Mouse (Mus musculus) midbrain, embryonic 14.5 days (tissue): ENCODE data around the gene Meig1. TPM values are rescaled to one million over a fixed set of nuclear protein-coding genes. Genes with fewer than 3 reads are reported as not detected.
"Not testable (repeated sequence)": the region's sequence is repeated elsewhere in the genome, so short reads cannot be mapped to it uniquely, and the experiment has no call there.

ENCODE experiments used
- ATAC-seq: fragments of 200-750 bp; cut with Nextera tagmentation; 2 replicates; pipeline ENCODE4 v1.8.0; 2017; ENCODE audit warnings: moderate number of reproducible peaks, moderate library complexity; ENCODE audit not compliant: low FRiP score, low TSS enrichment
- DNase-seq: peaks from one replicate; pipeline ENCODE4 v3.0.0-alpha.2; 2015
- H3K27ac ChIP-seq: fragments of 300-500 bp; sonication (generic); replicated peaks from 2 replicates; pipeline ENCODE4 v1.5.1; 2014; ENCODE audit warnings: mild to moderate bottlenecking, low read depth, low read length, moderate library complexity
- H3K27me3 ChIP-seq: fragments of 300-500 bp; sonication (generic); 2 replicates; pipeline ENCODE4 v1.6.1; 2014; ENCODE audit warnings: low read length, control low read depth, mixed read lengths; ENCODE audit not compliant: control insufficient read depth, insufficient read depth
- H3K36me3 ChIP-seq: fragments of 300-500 bp; sonication (generic); 2 replicates; pipeline ENCODE4 v1.6.1; 2014; ENCODE audit warnings: low read length, control low read depth; ENCODE audit not compliant: control insufficient read depth, insufficient read depth
- H3K4me1 ChIP-seq: fragments of 300-500 bp; sonication (generic); 2 replicates; pipeline ENCODE4 v1.6.1; 2014; ENCODE audit warnings: mild to moderate bottlenecking, antibody characterized with exemption, low read length, control low read depth; ENCODE audit not compliant: control insufficient read depth, insufficient read depth
- H3K4me2 ChIP-seq: fragments of 300-500 bp; sonication (generic); 2 replicates; pipeline ENCODE4 v1.6.1; 2014; ENCODE audit warnings: mild to moderate bottlenecking, low read length, moderate library complexity
- H3K4me3 ChIP-seq: fragments of 300-500 bp; sonication (generic); replicated peaks from 2 replicates; pipeline ENCODE4 v1.5.1; 2014; ENCODE audit warnings: low read depth, low read length
- H3K9ac ChIP-seq: fragments of 300-500 bp; sonication (generic); replicated peaks from 2 replicates; pipeline ENCODE4 v1.6.1; 2014; ENCODE audit warnings: mild to moderate bottlenecking, low read length, moderate library complexity
- H3K9me3 ChIP-seq: fragments of 300-500 bp; sonication (generic); 2 replicates; pipeline ENCODE4 v1.6.1; 2016; ENCODE audit warnings: low read length, control low read depth, mixed read lengths; ENCODE audit not compliant: control insufficient read depth
- WGBS: fragments of 180-500 bp; shearing (Covaris S2); extraction: QIAGEN DNeasy Blood & Tissue Kit; methylation state at CpG from one replicate; pipeline ENCODE4 v1.1.7; 2014; 5-methylcytosine and 5-hydroxymethylcytosine counted together
- polyA plus RNA-seq: library from polyadenylated mRNA; unstranded; fragments of >200 nt; fragmentation: Nextera tagmentation; extraction: Ambion mirVana; gene quantifications from 2 replicates; pipeline ENCODE4 v1.2.1, GENCODE M21; 2014

Meig1 gene
- polyA plus RNA-seq, 1 experiment from 2014 or later: 3.2 TPM

DNA sequence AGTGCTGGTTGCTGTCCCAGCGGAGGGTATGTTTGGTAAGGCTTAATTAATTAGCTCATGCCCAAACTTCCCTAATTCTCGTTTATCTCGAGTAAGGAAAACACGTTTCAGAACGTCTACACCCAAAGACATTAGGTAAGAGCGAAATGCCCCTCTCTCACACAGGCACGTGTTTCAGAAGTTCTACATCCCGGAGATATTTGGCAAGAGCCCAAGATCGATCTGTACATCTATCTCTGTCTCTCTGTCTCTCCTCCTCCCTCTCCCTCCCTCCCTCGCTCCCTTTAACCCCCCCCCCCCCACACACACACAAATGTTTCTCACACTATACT is 2.1 kb upstream of the Meig1 start:
- Histone ChIP-seq H3K27me3 (no peaks in the 10 kb centered on the region), H3K36me3 (peaks cover 9% of the 10 kb centered on the region; the same call in 1 of the 2 replicates), H3K4me3 (peak overlapping the region; percentile 72), H3K4me2 (peak overlapping the region; percentile 92), H3K27ac (no peak overlapping the region), H3K9me3 (no peaks in the 10 kb centered on the region), H3K9ac (peak overlapping the region; percentile 65), H3K4me1 (peaks cover 9% of the 10 kb centered on the region)
- ATAC-seq (no peak), DNase-seq (no peak)
- 12% methylated on average over 10 of the region's 10 CpGs for WGBS

DNA sequence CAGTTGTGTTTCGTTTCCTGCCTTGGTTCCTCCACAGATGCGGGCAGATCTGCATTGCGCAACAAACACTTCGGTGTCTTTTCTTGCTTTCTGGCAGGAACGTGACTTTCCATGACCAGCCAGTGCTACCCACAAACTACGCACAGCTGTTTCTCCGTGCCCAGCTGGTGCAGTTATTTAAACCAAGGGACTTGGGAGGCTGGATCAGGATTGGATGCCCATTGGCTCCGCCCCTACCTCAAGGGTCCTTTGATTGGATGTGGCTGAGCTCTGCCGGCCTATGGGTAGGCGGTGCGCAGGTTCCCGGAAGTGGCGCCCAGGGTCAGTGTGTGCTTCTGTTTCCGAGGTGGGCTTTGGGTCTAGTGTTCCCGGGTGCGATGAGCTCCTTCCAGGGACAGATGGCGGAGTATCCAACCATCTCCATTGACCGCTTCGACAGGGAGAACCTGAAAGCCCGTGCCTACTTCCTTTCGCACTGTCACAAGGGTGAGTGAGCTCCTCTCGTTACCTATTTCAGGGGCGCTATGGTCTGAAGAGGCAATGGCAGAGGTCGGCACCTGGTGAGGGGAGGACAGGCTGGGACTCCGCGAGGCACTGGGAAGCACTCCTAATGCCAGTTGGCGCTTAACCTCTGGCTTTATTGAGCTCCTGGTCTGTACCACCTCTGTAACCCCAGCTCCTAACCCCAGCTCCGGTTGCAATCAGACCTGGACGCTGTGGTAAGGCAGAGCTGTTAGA is 1.6 kb upstream of the Meig1 start, which contains the start of gene Dclre1c:
Gene Dclre1c, plus strand, starts transcription at position 291 of the 738 bp plus-strand sequence.
- H3K4me1 ChIP-seq: peaks cover 10% of the 10 kb centered on the region
- DNase-seq (peak; percentile 95), ATAC-seq (peak; percentile 99)
- H3K9me3 ChIP-seq: no peaks in the 10 kb centered on the region
- peak within 1 kb of the TSS; percentile 72 for H3K4me3 ChIP-seq
- no peak within 1 kb of the TSS for H3K27ac ChIP-seq
- H3K36me3 ChIP-seq: peaks cover 7% of the 10 kb centered on the region; the same call in 1 of the 2 replicates
- peak within 1 kb of the TSS; percentile 65 for H3K9ac ChIP-seq
- 1% methylated on average over 29 of the region's 29 CpGs for WGBS
- peak within 1 kb of the TSS; percentile 92 for H3K4me2 ChIP-seq
- H3K27me3 ChIP-seq: no peaks in the 10 kb centered on the region

DNA sequence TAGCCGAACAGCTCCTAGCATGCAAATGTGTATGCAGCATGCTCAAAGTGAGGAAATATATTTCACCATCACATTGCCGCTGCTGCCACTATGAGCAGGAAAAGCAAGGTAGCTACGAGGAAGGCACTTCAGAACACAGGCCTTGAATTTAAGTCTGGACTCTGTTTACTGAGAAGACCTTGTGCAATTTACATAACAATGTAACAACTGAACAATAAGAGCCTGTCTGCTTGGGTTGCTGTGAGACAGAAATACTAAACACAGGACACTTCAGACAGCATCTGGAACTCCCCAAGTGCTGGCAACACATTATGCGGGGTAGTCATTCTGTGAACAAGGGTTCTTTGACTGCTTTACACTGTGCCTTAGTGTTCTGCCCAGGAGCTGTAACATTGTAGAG is 2.3 kb downstream of the Meig1 start:
- peak; percentile 21 for DNase-seq
- H3K4me1 ChIP-seq: peaks cover 10% of the 10 kb centered on the region
- H3K27me3 ChIP-seq: peaks cover 4% of the 10 kb centered on the region; the same call in 1 of the 2 replicates
- H3K9ac ChIP-seq: no peak overlapping the region
- WGBS: 27% methylated on average over 4 of the region's 4 CpGs
- no peak overlapping the region for H3K4me3 ChIP-seq
- H3K4me2 ChIP-seq: no peak overlapping the region
- H3K36me3 ChIP-seq: no peaks in the 10 kb centered on the region
- no peak for ATAC-seq
- H3K27ac ChIP-seq: no peak overlapping the region
- H3K9me3 ChIP-seq: no peaks in the 10 kb centered on the region

DNA sequence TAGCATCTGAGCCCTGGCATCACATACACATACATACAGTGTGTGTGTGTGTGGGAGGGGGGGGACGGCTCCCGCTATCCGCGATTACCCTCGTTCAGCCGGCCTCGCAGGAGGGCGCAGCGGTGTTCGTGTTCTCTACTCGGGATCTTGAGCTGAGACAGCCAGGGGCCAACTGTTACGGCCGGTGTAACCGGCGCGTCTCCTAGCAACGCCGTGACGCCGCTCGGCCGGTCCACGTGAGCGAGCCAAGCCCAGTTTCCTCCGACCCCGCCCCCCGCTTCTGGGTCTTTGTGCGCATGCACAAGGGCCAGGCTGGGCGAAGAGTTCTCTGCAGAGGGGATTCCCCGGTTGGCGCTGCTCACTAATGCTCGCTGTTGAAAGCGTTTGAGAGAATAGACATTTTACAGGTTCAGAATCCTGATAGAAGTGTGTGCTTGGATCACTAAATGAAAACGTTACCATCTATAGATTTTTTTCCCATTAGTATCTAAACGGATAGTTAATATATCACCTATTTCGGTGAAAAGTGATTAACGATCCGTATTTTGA is 3.5 kb downstream of the Meig1 start:
- 1% methylated on average over 38 of the region's 38 CpGs for WGBS
- peak; percentile 94 for ATAC-seq
- Histone ChIP-seq H3K4me2 (peak overlapping the region; percentile 62), H3K4me3 (peak overlapping the region; percentile 45), H3K9ac (peak overlapping the region; percentile 31), H3K36me3 (no peaks in the 10 kb centered on the region), H3K27me3 (peaks cover 4% of the 10 kb centered on the region; the same call in 1 of the 2 replicates), H3K4me1 (0 out of 2 replicates have a peak, but pooled peaks cover 4% of the 10 kb centered on the region), H3K9me3 (no peaks in the 10 kb centered on the region), H3K27ac (no peak overlapping the region)
- peak; percentile 98 for DNase-seq

DNA sequence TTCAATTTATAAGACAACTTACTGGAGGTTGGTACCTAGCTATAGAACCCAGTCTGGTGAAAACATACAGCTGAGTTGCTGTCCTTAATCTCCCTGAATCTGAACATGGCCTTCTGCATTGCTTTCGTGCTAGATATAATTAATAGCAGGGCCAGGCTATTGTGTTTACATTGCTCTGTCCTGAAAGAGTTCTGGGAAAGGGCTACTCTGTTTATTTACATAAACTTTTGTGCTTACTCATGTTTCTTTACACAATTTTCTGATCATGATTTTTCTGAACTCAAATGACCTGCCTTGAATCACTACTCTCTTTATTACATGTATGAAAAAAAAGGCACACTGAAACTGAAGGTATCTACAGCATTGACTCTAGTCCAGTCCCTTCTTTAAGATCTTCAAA is 6.8 kb downstream of the Meig1 start:
- no peak for DNase-seq
- H3K36me3 ChIP-seq: no peaks in the 10 kb centered on the region
- ATAC-seq: no peak
- WGBS: 78% methylated on average over 1 of the region's 1 CpGs
- no peak overlapping the region for H3K4me3 ChIP-seq
- H3K4me2 ChIP-seq: no peak overlapping the region
- no peaks in the 10 kb centered on the region for H3K9me3 ChIP-seq
- no peak overlapping the region for H3K27ac ChIP-seq
- H3K27me3 ChIP-seq: peaks cover 4% of the 10 kb centered on the region; the same call in 1 of the 2 replicates
- H3K9ac ChIP-seq: no peak overlapping the region
- 0 out of 2 replicates have a peak, but pooled peaks cover 4% of the 10 kb centered on the region for H3K4me1 ChIP-seq

DNA sequence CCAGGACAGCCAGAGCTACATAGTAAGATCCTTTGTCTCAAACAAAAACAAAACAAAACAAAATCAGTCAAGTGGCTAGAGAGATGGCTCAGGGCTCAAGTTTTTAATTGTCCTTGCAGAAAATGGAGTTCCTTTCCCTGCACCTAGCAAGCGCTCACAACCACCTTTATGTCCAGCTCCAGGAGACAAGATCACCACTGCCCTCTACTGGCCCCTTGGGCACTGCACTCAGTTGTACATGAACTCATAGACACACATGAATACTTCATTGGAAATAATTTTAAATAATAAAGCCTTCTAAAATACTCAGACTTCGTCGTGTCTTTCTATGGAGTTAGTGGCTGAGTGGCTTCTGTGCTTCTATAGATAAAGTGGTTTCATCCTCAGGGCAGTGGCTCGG is 8.2 kb downstream of the Meig1 start:
- DNase-seq (peak; percentile 82), ATAC-seq (no peak)
- 35% methylated on average over 4 of the region's 4 CpGs for WGBS
- H3K9ac ChIP-seq: no peak overlapping the region
- no peaks in the 10 kb centered on the region for H3K9me3 ChIP-seq
- H3K4me3 ChIP-seq: no peak overlapping the region
- no peak overlapping the region for H3K4me2 ChIP-seq
- H3K27ac ChIP-seq: no peak overlapping the region
- H3K4me1 ChIP-seq: no peaks in the 10 kb centered on the region
- peaks cover 4% of the 10 kb centered on the region; the same call in 1 of the 2 replicates for H3K27me3 ChIP-seq
- H3K36me3 ChIP-seq: no peaks in the 10 kb centered on the region

DNA sequence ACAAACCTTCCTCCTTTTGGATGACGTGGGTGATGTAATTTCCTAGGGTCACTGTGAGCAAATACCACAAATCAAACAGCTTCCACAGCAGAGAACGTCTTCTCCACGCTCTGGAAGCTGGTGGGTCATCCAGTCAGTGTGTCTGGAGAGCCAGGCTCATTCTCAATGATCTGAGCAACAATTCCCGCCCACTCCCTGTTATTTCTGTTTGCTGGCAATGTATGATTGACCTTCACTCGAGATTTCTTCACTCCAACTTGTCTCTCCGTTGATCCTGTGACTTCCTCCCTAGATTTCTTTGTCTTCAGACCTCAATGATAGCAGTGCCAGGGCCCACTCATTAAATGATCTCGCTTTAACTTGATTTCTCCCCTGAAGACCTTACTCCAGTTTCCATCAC is 14.7 kb downstream of the Meig1 start:
- DNase-seq (no peak), ATAC-seq (no peak)
- WGBS: 81% methylated on average over 7 of the region's 7 CpGs
- Histone ChIP-seq H3K9ac (no peak overlapping the region), H3K27ac (no peak overlapping the region), H3K4me2 (no peak overlapping the region), H3K9me3 (no peaks in the 10 kb centered on the region), H3K4me1 (no peaks in the 10 kb centered on the region), H3K36me3 (no peaks in the 10 kb centered on the region), H3K27me3 (no peaks in the 10 kb centered on the region), H3K4me3 (no peak overlapping the region)

DNA sequence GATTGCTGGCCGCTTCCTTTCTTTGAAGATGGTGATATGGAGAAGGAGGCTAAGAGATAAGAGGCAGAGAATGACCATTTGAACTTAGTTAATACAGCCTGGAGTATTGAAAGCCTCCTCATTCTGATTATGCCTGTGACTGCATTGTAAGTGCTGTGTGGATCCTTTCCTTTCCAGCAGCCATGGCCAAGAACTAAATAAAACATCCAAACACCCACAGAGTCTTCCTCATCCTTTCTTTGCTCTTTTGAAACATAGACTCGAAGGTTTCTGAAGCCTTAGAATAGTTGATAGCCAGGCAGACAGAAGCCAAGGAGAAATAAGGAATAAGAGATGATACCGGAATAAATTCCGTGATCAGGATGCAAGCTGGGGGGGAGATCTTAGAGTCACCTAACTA is 16.5 kb downstream of the Meig1 start:
- no peaks in the 10 kb centered on the region for H3K27me3 ChIP-seq
- no peaks in the 10 kb centered on the region for H3K4me1 ChIP-seq
- no peak overlapping the region for H3K9ac ChIP-seq
- WGBS: 90% methylated on average over 4 of the region's 4 CpGs
- no peak overlapping the region for H3K27ac ChIP-seq
- DNase-seq (no peak), ATAC-seq (no peak)
- no peaks in the 10 kb centered on the region for H3K36me3 ChIP-seq
- H3K9me3 ChIP-seq: no peaks in the 10 kb centered on the region
- no peak overlapping the region for H3K4me2 ChIP-seq
- H3K4me3 ChIP-seq: no peak overlapping the region

DNA sequence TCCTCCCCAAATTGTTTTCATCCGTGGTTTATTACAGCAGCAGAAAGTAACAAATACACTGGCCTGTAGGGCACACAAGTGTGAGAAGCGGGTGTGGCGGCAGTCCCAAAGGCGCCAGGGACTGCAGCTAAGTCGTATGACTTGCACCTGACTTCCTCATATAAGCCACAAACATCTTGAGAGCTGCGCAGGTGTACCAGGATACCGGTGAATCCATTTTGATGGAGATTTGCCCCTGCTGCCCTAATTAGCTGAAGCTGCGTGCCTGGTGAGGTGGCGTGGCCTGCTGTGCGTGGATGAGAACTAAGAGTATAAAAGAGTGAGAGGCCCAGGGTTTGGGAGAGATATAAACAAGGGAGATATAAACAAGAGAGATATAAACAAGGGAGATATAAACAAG is 25.3 kb downstream of the Meig1 start, which contains the start of gene Olah:
Gene Olah, minus strand, starts transcription at position 101 of the 400 bp plus-strand sequence.
- not testable (repeated sequence) for H3K9ac ChIP-seq, H3K4me3 ChIP-seq, H3K27ac ChIP-seq, ATAC-seq, H3K9me3 ChIP-seq, H3K4me1 ChIP-seq, DNase-seq, H3K36me3 ChIP-seq, H3K27me3 ChIP-seq, H3K4me2 ChIP-seq
- 75% methylated on average over 10 of the region's 10 CpGs for WGBS
